In the genomic region with DNA sequence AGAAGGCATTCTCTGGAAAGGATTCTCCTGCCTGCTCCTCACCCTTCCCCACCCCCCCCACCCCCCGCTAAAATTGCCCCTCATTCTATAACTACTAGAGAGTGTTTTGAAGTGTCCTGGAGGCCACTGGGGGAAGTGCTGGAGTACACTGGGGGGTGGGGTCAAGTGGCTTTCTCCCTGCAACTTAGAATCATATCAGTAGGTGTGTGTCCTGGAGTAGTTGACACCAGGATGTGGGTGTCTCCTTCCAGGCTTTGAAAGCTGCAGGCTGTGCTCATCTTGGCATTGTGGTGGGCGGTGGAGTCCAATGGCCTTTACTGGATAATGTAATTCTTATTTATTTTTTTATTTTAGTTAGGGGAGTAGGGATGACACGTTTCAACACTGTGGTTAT, we compare ENCODE assay signal across 9 mouse cellular contexts. TPM values are rescaled to one million over a fixed set of nuclear protein-coding genes. Genes with fewer than 3 reads are reported as not detected.
A peak's percentile ranks its signal among the peaks of the same experiment; 100 is the strongest.
DNase-seq lines count a peak whose midpoint lies in the region; ATAC-seq and TF ChIP-seq lines count a peak whose summit lies in the region.
"Had no signal": no experiment of that assay in that cellular context is flagged by ENCODE, and none has a peak within 500 bp of the region (broad histone marks: within the 10 kb centered on the region; RNA-seq: fewer than 3 reads in every experiment).

No protein-coding gene starts in this region.

- TF ChIP-seq CTCF in lung, postnatal 0 days (IDR thresholded peaks at IDR 0.05) = no peak

- H3K27ac ChIP-seq in hindbrain, embryonic 16.5 days (ENCODE audit: low read depth, low read length) = no peak overlapping the region
- 0 out of 2 replicates have a peak overlapping the region, but pooled peaks have one; percentile 20 for H3K27ac ChIP-seq in lung, postnatal 0 days (ENCODE audit: low read length)

- H3K4me1 ChIP-seq in hindbrain, embryonic 16.5 days (ENCODE audit: control insufficient read depth, insufficient read depth, low read depth, low read length) = peaks cover 4% of the 10 kb centered on the region
- H3K4me1 ChIP-seq in lung, postnatal 0 days (ENCODE audit: insufficient read depth, low read depth, low read length) = no peaks in the 10 kb centered on the region

- H3K27me3 ChIP-seq in hindbrain, embryonic 16.5 days (replicated peaks; ENCODE audit: control insufficient read depth, insufficient read depth, low read length) = no peaks in the 10 kb centered on the region; the same call in 1 of the 2 replicates
- H3K27me3 ChIP-seq in lung, postnatal 0 days (replicated peaks; ENCODE audit: insufficient read depth, low read length) = no peaks in the 10 kb centered on the region

- H3K36me3 ChIP-seq in hindbrain, embryonic 16.5 days (ENCODE audit: control insufficient read depth, insufficient read depth, low read length) = no peaks in the 10 kb centered on the region
- no peaks in the 10 kb centered on the region for H3K36me3 ChIP-seq in lung, postnatal 0 days (ENCODE audit: insufficient read depth, low read length)

- peak overlapping the region; percentile 49 for H3K4me3 ChIP-seq in hindbrain, embryonic 16.5 days (ENCODE audit: low read length)
- H3K4me3 ChIP-seq in lung, postnatal 0 days (ENCODE audit: low read depth, low read length) = peak overlapping the region; percentile 41

- peak overlapping the region; percentile 87 for H3K4me2 ChIP-seq in hindbrain, embryonic 16.5 days (ENCODE audit: low read length)
- peak overlapping the region; percentile 60 for H3K4me2 ChIP-seq in lung, postnatal 0 days (replicated peaks; ENCODE audit: low read depth, low read length)

- DNase-seq in embryo, embryonic 10.5 days (ENCODE audit: low spot score) = peak; percentile 17
- peak; percentile 20 for DNase-seq in lung, postnatal 0 days (ENCODE audit: low spot score)
- DNase-seq in right cerebral cortex, postnatal 25 days = no peak
- DNase-seq in thymus, postnatal 36 days = no peak
- DNase-seq in layer of hippocampus, postnatal 25 days (ENCODE audit: extremely low spot score in 1 of 2, low spot score in 1 of 2) = no peak
- no peak for DNase-seq in urinary bladder, postnatal 10 days (ENCODE audit: low spot score)

- no peak for TF ChIP-seq EP300 in lung, postnatal 0 days (IDR thresholded peaks at IDR 0.05)

- WGBS in hindbrain, embryonic 16.5 days = 47% methylated on average over 3 of the region's 3 CpGs
- 23% methylated on average over 3 of the region's 3 CpGs for WGBS in lung, postnatal 0 days

- peak; percentile 80 for ATAC-seq in erythroid progenitor cell, adult 5-6 weeks (replicated peaks; ENCODE audit: low FRiP score, poor library complexity, severe bottlenecking)
- peak; percentile 54 for ATAC-seq in hindbrain, embryonic 16.5 days
- peak; percentile 76 for ATAC-seq in lung, postnatal 0 days

- H3K9ac ChIP-seq in hindbrain, embryonic 16.5 days (ENCODE audit: low read depth, low read length) = no peak overlapping the region
- no peak overlapping the region for H3K9ac ChIP-seq in lung, postnatal 0 days (replicated peaks; ENCODE audit: low read depth)

- H3K9me3 ChIP-seq in hindbrain, embryonic 16.5 days (ENCODE audit: control insufficient read depth, low read length) = no peaks in the 10 kb centered on the region
- H3K9me3 ChIP-seq in lung, postnatal 0 days (ENCODE audit: low read length) = no peaks in the 10 kb centered on the region

RNA-seq across cellular contexts. Expression of gene Pdgfd, which starts 0.7 kb away (rescaled TPM):
- total RNA-seq in erythroid progenitor cell, adult 5-6 weeks (2015; ENCODE audit: low replicate concordance) = 1.1 and 4.6 TPM in 2 replicates
- 1.4 and 3.0 TPM in 2 replicates for total RNA-seq in erythroid progenitor cell, adult 5-6 weeks (2017; ENCODE audit: low replicate concordance)
- polyA plus RNA-seq in hindbrain, embryonic 16.5 days (2015; fragmentation: Nextera tagmentation; extraction: Ambion mirVana) = 4.8 and 5.3 TPM in 2 replicates
- polyA plus RNA-seq in lung, postnatal 0 days (2015; fragmentation: Nextera tagmentation; extraction: Ambion mirVana) = 5.6 and 9.6 TPM in 2 replicates
- 1 to 10 TPM; 3.3 to 3.9 TPM for total RNA-seq in layer of hippocampus, postnatal 25 days (2021)
- total RNA-seq: neutrophil, adult 5-6 weeks had no signal

Comparison
In these comparisons a context has a peak if more than half of its experiments do, and no peak if none do; other contexts are left out.
1. DNase-seq: peak in embryo, embryonic 10.5 days (single experiment) and lung, postnatal 0 days (single experiment); none in right cerebral cortex, postnatal 25 days (single experiment), thymus, postnatal 36 days (0 of 2), layer of hippocampus, postnatal 25 days (0 of 2) and urinary bladder, postnatal 10 days (single experiment).
2. Peak in every context shown above with its lines, with median percentiles within 50 percentile points of each other: ATAC-seq.